Mouse (Mus musculus) forebrain, postnatal 0 days (tissue): Measurements from ENCODE around the gene Neurl1a. TPM values are rescaled to one million over a fixed set of nuclear protein-coding genes. Genes with fewer than 3 reads are reported as not detected.
A peak's percentile ranks its signal among the peaks of the same experiment; 100 is the strongest.

ENCODE experiments used
- ATAC-seq: fragments of 200-750 bp; cut with Nextera tagmentation; 2 replicates; pipeline ENCODE4 v1.8.0; 2017; ENCODE audit warnings: mild to moderate bottlenecking, moderate library complexity
- DNase-seq: peaks from one replicate; pipeline ENCODE4 v3.0.0-alpha.2; 2015
- H3K27ac ChIP-seq: fragments of 300-500 bp; sonication (generic); 2 replicates; pipeline ENCODE4 v1.5.1; 2014; ENCODE audit warnings: low read depth, mild to moderate bottlenecking, antibody characterized with exemption, low read length, moderate library complexity, mixed read lengths
- H3K27me3 ChIP-seq: fragments of 300-500 bp; sonication (generic); 2 replicates; pipeline ENCODE4 v1.6.1; 2014; ENCODE audit warnings: mild to moderate bottlenecking, low read length, mixed read lengths; ENCODE audit not compliant: insufficient read depth
- H3K36me3 ChIP-seq: fragments of 300-500 bp; sonication (generic); 2 replicates; pipeline ENCODE4 v1.6.1; 2014; ENCODE audit warnings: mild to moderate bottlenecking, moderate library complexity; ENCODE audit not compliant: insufficient read depth
- H3K4me1 ChIP-seq: fragments of 300-500 bp; sonication (generic); 2 replicates; pipeline ENCODE4 v1.6.1; 2014; ENCODE audit warnings: antibody characterized with exemption; ENCODE audit not compliant: insufficient read depth
- H3K4me2 ChIP-seq: fragments of 300-500 bp; sonication (generic); 2 replicates; pipeline ENCODE4 v1.6.1; 2014; ENCODE audit warnings: low read depth, mild to moderate bottlenecking, moderate library complexity
- H3K4me3 ChIP-seq: fragments of 300-500 bp; sonication (generic); 2 replicates; pipeline ENCODE4 v1.5.1; 2014; ENCODE audit warnings: low read depth, low read length, mixed read lengths
- H3K9ac ChIP-seq: fragments of 300-500 bp; sonication (generic); 2 replicates; pipeline ENCODE4 v1.6.1; 2014; ENCODE audit warnings: mild to moderate bottlenecking
- H3K9me3 ChIP-seq: fragments of 300-500 bp; sonication (generic); 2 replicates; pipeline ENCODE4 v1.6.1; 2016; ENCODE audit warnings: low read length
- CTCF ChIP-seq: sonication (generic); IDR thresholded peaks from 2 replicates; pipeline ENCODE4 v1.5.1; 2016; ENCODE audit warnings: antibody characterized with exemption, control low read depth, low read depth
- WGBS: fragments of 180-500 bp; shearing (Covaris S2); extraction: QIAGEN DNeasy Blood & Tissue Kit; methylation state at CpG from one replicate; pipeline ENCODE4 v1.1.7; 2014; 5-methylcytosine and 5-hydroxymethylcytosine counted together
- polyA plus RNA-seq: library from polyadenylated mRNA; unstranded; fragments of >200 nt; fragmentation: Nextera tagmentation; extraction: Ambion mirVana; gene quantifications from 2 replicates; pipeline ENCODE4 v1.2.1, GENCODE M21; 2015
- total RNA-seq: library from RNA; depleted of rRNA; stranded (reverse); fragments of >200 nt; gene quantifications from 2 replicates; pipeline ENCODE4 v1.2.3, GENCODE M21; 2014

Neurl1a gene
- total and polyA plus RNA-seq, 2 experiments from 2014 or later: 15.7 to 52.1 TPM

- Histone ChIP-seq H3K9me3 (no peaks in the 10 kb centered on the region), H3K27ac (no peak overlapping the region), H3K4me3 (no peak overlapping the region), H3K36me3 (no peaks in the 10 kb centered on the region), H3K4me2 (no peak overlapping the region), H3K27me3 (peaks cover 27% of the 10 kb centered on the region), H3K4me1 (no peaks in the 10 kb centered on the region), H3K9ac (no peak overlapping the region)
- TF ChIP-seq CTCF: no peak
- ATAC-seq (no peak), DNase-seq (no peak)
- 74% methylated on average over 2 of the region's 2 CpGs for WGBS
Observed at GRCm38 (mm10) chr19:47255036-47255435, 76.4 kb downstream of the Neurl1a start.

GRCm38 (mm10) chr19:47255919-47256318, 77.3 kb downstream of the Neurl1a start:
- Histone ChIP-seq H3K4me1 (no peaks in the 10 kb centered on the region), H3K4me2 (no peak overlapping the region), H3K9me3 (no peaks in the 10 kb centered on the region), H3K4me3 (no peak overlapping the region), H3K27ac (no peak overlapping the region), H3K36me3 (no peaks in the 10 kb centered on the region), H3K27me3 (peaks cover 27% of the 10 kb centered on the region), H3K9ac (no peak overlapping the region)
- 84% methylated on average over 6 of the region's 6 CpGs for WGBS
- TF ChIP-seq CTCF: no peak
- DNase-seq (no peak), ATAC-seq (no peak)

DNA sequence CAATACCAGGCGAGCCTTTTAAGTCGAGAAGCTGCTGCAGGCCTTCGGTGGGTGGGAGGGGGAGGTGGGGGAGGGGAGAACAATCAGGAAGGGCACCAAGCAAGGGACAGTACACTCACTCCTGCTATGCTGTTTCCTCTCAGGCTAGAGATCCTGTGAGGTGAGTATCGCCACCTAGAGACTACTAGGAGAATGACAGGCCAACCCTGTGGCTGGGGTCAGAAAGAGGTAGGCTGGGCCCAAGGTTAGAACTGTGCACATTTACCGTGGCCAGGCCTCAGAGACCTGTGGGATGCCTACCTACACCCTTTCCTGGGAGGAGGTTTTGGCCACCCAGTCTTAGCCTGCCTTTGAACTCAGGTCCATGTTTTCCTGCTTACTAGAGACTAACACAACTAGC, 81.0 kb downstream of the Neurl1a start:
- no peak overlapping the region for H3K27ac ChIP-seq

GRCm38 (mm10) chr19:47261196-47261595, 82.6 kb downstream of the Neurl1a start:
- WGBS: 69% methylated on average over 8 of the region's 8 CpGs
- H3K4me3 ChIP-seq: no peak overlapping the region
- no peak overlapping the region for H3K27ac ChIP-seq
- no peak overlapping the region for H3K4me2 ChIP-seq
- H3K27me3 ChIP-seq: no peaks in the 10 kb centered on the region
- no peak overlapping the region for H3K9ac ChIP-seq
- DNase-seq (no peak), ATAC-seq (no peak)
- no peak for TF ChIP-seq CTCF
- H3K4me1 ChIP-seq: no peaks in the 10 kb centered on the region
- no peaks in the 10 kb centered on the region for H3K9me3 ChIP-seq
- no peaks in the 10 kb centered on the region for H3K36me3 ChIP-seq

More for the DNA sequence above, 81.0 kb downstream of the Neurl1a start:
- 5% methylated on average over 5 of the region's 5 CpGs for WGBS
- Histone ChIP-seq H3K36me3 (no peaks in the 10 kb centered on the region), H3K9ac (no peak overlapping the region), H3K4me2 (no peak overlapping the region), H3K4me1 (no peaks in the 10 kb centered on the region), H3K4me3 (no peak overlapping the region), H3K9me3 (no peaks in the 10 kb centered on the region), H3K27me3 (no peaks in the 10 kb centered on the region)
- DNase-seq (no peak), ATAC-seq (0 out of 2 replicates have a peak, but pooled peaks have one; percentile 36)
- peak; percentile 72 for TF ChIP-seq CTCF

GRCm38 (mm10) chr19:47263621-47264020, 85.0 kb downstream of the Neurl1a start:
- 91% methylated on average over 8 of the region's 8 CpGs for WGBS
- no peaks in the 10 kb centered on the region for H3K27me3 ChIP-seq
- no peak for DNase-seq
- H3K9me3 ChIP-seq: no peaks in the 10 kb centered on the region
- no peak for ATAC-seq
- TF ChIP-seq CTCF: no peak
- no peak overlapping the region for H3K4me3 ChIP-seq
- H3K27ac ChIP-seq: no peak overlapping the region
- H3K36me3 ChIP-seq: peaks cover 8% of the 10 kb centered on the region; the same call in 1 of the 2 replicates
- H3K4me2 ChIP-seq: no peak overlapping the region
- H3K9ac ChIP-seq: no peak overlapping the region
- H3K4me1 ChIP-seq: no peaks in the 10 kb centered on the region

GRCm38 (mm10) chr19:47264322-47265092, 85.9 kb downstream of the Neurl1a start:
- no peak overlapping the region for H3K4me2 ChIP-seq
- no peaks in the 10 kb centered on the region for H3K27me3 ChIP-seq
- peaks cover 8% of the 10 kb centered on the region; the same call in 1 of the 2 replicates for H3K36me3 ChIP-seq
- ATAC-seq (peak; percentile 66), DNase-seq (peak; percentile 76)
- no peak overlapping the region for H3K27ac ChIP-seq
- peak; percentile 88 for TF ChIP-seq CTCF
- no peaks in the 10 kb centered on the region for H3K9me3 ChIP-seq
- no peak overlapping the region for H3K9ac ChIP-seq
- 43% methylated on average over 11 of the region's 11 CpGs for WGBS
- no peaks in the 10 kb centered on the region for H3K4me1 ChIP-seq
- no peak overlapping the region for H3K4me3 ChIP-seq

- DNase-seq (no peak), ATAC-seq (no peak)
- Histone ChIP-seq H3K9me3 (no peaks in the 10 kb centered on the region), H3K27me3 (no peaks in the 10 kb centered on the region), H3K36me3 (peaks cover 8% of the 10 kb centered on the region; the same call in 1 of the 2 replicates), H3K27ac (no peak overlapping the region), H3K4me3 (no peak overlapping the region), H3K4me1 (no peaks in the 10 kb centered on the region), H3K9ac (no peak overlapping the region), H3K4me2 (no peak overlapping the region)
- 92% methylated on average over 18 of the region's 18 CpGs for WGBS
- TF ChIP-seq CTCF: no peak
Observed at GRCm38 (mm10) chr19:47266070-47266801, 87.6 kb downstream of the Neurl1a start.
